Mouse (Mus musculus): ENCODE data around the gene Clec9a.

DNA sequence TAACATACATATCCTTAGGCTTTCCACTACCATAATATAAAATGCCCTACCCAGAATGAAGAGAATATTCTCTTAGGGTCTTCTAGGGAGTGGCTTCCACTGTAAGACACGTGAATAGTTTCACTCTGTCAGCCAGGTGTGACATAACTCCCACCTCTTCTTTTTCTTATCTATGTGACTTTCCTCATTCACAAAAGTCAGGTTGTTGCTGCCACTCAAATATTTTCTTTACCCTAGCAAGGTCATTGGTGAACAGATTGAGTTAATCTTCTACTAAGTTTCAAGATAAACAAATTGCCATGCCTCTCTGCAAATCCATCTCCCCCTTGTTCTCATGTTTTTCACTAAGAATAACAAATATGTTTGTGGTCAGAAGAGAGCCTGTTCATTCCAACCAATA is 26.9 kb upstream of the Clec9a start:
- TF ChIP-seq POLR2A (IDR thresholded peaks at IDR 0.05; ENCODE audit: control insufficient read depth in 1 of 2, insufficient read depth in 1 of 2, low read depth in 1 of 2, low read length in 2 of 2, poor library complexity in 1 of 2) (no peak), ZC3H11A (IDR thresholded peaks at IDR 0.05; ENCODE audit: low read depth, low read length) (no peak), MAZ (IDR thresholded peaks at IDR 0.05; ENCODE audit: low read depth, low read length) (no peak), CHD2 (IDR thresholded peaks at IDR 0.05; ENCODE audit: low read length) (no peak)
